Mouse (Mus musculus) lung, adult 2 months (tissue): Measurements from ENCODE around the gene Gsk3b. TPM values are rescaled to one million over a fixed set of nuclear protein-coding genes. Genes with fewer than 3 reads are reported as not detected.

Experiments used
- DNase-seq: peaks from one replicate; pipeline ENCODE4 v3.0.0; 2022
- H3K4me1 ChIP-seq: fragments of 200-500 bp; 2 replicates; pipeline ENCODE4 v1.6.1; 2011; ENCODE audit warnings: low read length; ENCODE audit not compliant: control insufficient read depth, insufficient read depth
- H3K4me3 ChIP-seq: fragments of 200-500 bp; replicated peaks from 2 replicates; pipeline ENCODE3; 2011; ENCODE audit warnings: low read depth, mild to moderate bottlenecking, control low read depth, low read length; ENCODE audit errors: extremely low read depth
- CTCF ChIP-seq: fragments of 200-500 bp; IDR thresholded peaks from 2 replicates; pipeline ENCODE4 v1.5.1; 2011; ENCODE audit warnings: mild to moderate bottlenecking, low read length, control low read depth; ENCODE audit not compliant: insufficient read depth
- POLR2A ChIP-seq: fragments of 200-500 bp; IDR thresholded peaks from 2 replicates; pipeline ENCODE4 v1.6.1; 2011; ENCODE audit warnings: low read depth, mild to moderate bottlenecking, control low read depth, low read length, borderline replicate concordance; ENCODE audit errors: extremely low read depth
- WGBS: fragments of 180-500 bp; shearing (Covaris S2); methylation state at CpG from one replicate; pipeline ENCODE4 v1.1.7; 2018; 5-methylcytosine and 5-hydroxymethylcytosine counted together
- polyA plus RNA-seq: library from polyadenylated mRNA; depleted of rRNA; stranded (reverse); fragments of >200 nt; gene quantifications from 2 replicates; pipeline ENCODE4 v1.2.3, GENCODE M21; 2012

Gsk3b gene
- polyA plus RNA-seq, 1 experiment, result 20.8 TPM

GRCm38 (mm10) chr16:38129171-38129570 is 40.4 kb downstream of the Gsk3b start:
- TF ChIP-seq CTCF, result no peak
- TF ChIP-seq POLR2A, result no peak
- no peak overlapping the region for H3K4me3 ChIP-seq
- peaks cover 21% of the 10 kb centered on the region for H3K4me1 ChIP-seq
- WGBS, result 69% methylated on average over 5 of the region's 5 CpGs
- no peak for DNase-seq

GRCm38 (mm10) chr16:38131041-38131440 is 42.2 kb downstream of the Gsk3b start:
- Histone ChIP-seq H3K4me1 (peaks cover 21% of the 10 kb centered on the region), H3K4me3 (no peak overlapping the region)
- DNase-seq, result no peak
- WGBS, result 49% methylated on average over 3 of the region's 3 CpGs
- TF ChIP-seq POLR2A (no peak), CTCF (no peak)

- Histone ChIP-seq H3K4me3 (peak overlapping the region; percentile 32), H3K4me1 (peaks cover 22% of the 10 kb centered on the region)
- 18% methylated on average over 9 of the region's 9 CpGs for WGBS
- TF ChIP-seq CTCF (no peak), POLR2A (peak; percentile 24; the same call in 1 of the 2 replicates)
- no peak for DNase-seq
Observed at GRCm38 (mm10) chr16:38131756-38132155, 43.0 kb downstream of the Gsk3b start.

GRCm38 (mm10) chr16:38132210-38132609 is 43.4 kb downstream of the Gsk3b start:
- 44% methylated on average over 7 of the region's 7 CpGs for WGBS
- H3K4me3 ChIP-seq, result peak overlapping the region; percentile 32
- no peak for DNase-seq
- TF ChIP-seq CTCF (no peak), POLR2A (no peak)
- peaks cover 24% of the 10 kb centered on the region for H3K4me1 ChIP-seq

GRCm38 (mm10) chr16:38137296-38137695 is 48.5 kb downstream of the Gsk3b start:
- peak; percentile 56 for DNase-seq

GRCm38 (mm10) chr16:38144898-38145297 is 56.1 kb downstream of the Gsk3b start:
- TF ChIP-seq POLR2A, result no peak
- TF ChIP-seq CTCF, result no peak
- DNase-seq, result no peak
- Histone ChIP-seq H3K4me1 (no peaks in the 10 kb centered on the region; the same call in 1 of the 2 replicates), H3K4me3 (no peak overlapping the region)
- WGBS, result 83% methylated on average over 4 of the region's 4 CpGs

More at GRCm38 (mm10) chr16:38137296-38137695, 48.5 kb downstream of the Gsk3b start:
- no peak overlapping the region for H3K4me3 ChIP-seq
- H3K4me1 ChIP-seq, result peaks cover 3% of the 10 kb centered on the region
- 61% methylated on average over 5 of the region's 5 CpGs for WGBS
- TF ChIP-seq POLR2A (no peak), CTCF (peak; percentile 70)

GRCm38 (mm10) chr16:38150555-38150954 is 61.8 kb downstream of the Gsk3b start:
- Histone ChIP-seq H3K4me3 (no peak overlapping the region), H3K4me1 (no peaks in the 10 kb centered on the region)
- DNase-seq, result no peak
- TF ChIP-seq CTCF, result no peak
- TF ChIP-seq POLR2A, result no peak

GRCm38 (mm10) chr16:38157854-38158622 is 69.2 kb downstream of the Gsk3b start:
- WGBS, result 91% methylated on average over 7 of the region's 7 CpGs
- no peak for TF ChIP-seq POLR2A
- TF ChIP-seq CTCF, result 0 out of 2 replicates have a peak, but pooled peaks have one; percentile 12

GRCm38 (mm10) chr16:38162019-38162418 is 73.2 kb downstream of the Gsk3b start:
- 42% methylated on average over 3 of the region's 3 CpGs for WGBS
- no peak for TF ChIP-seq POLR2A
- no peak for TF ChIP-seq CTCF

More at GRCm38 (mm10) chr16:38157854-38158622, 69.2 kb downstream of the Gsk3b start:
- Histone ChIP-seq H3K4me1 (peaks cover 11% of the 10 kb centered on the region), H3K4me3 (no peak overlapping the region)
- no peak for DNase-seq

GRCm38 (mm10) chr16:38164811-38165591 is 76.2 kb downstream of the Gsk3b start:
- no peak for DNase-seq
- WGBS, result 94% methylated on average over 7 of the region's 7 CpGs
- TF ChIP-seq CTCF, result no peak
- no peak for TF ChIP-seq POLR2A
- peaks cover 11% of the 10 kb centered on the region for H3K4me1 ChIP-seq
- H3K4me3 ChIP-seq, result no peak overlapping the region

More at GRCm38 (mm10) chr16:38162019-38162418, 73.2 kb downstream of the Gsk3b start:
- Histone ChIP-seq H3K4me1 (peaks cover 11% of the 10 kb centered on the region), H3K4me3 (no peak overlapping the region)
- DNase-seq, result no peak
